Mouse (Mus musculus) induced T-regulatory cell, adult 2 months (primary cell): ENCODE data around the gene Cntnap2.

Experiments
- DNase-seq: peaks from one replicate; pipeline ENCODE4 v3.0.0-alpha.2; 2012; ENCODE audit warnings: low read depth

Cntnap2 gene

DNA sequence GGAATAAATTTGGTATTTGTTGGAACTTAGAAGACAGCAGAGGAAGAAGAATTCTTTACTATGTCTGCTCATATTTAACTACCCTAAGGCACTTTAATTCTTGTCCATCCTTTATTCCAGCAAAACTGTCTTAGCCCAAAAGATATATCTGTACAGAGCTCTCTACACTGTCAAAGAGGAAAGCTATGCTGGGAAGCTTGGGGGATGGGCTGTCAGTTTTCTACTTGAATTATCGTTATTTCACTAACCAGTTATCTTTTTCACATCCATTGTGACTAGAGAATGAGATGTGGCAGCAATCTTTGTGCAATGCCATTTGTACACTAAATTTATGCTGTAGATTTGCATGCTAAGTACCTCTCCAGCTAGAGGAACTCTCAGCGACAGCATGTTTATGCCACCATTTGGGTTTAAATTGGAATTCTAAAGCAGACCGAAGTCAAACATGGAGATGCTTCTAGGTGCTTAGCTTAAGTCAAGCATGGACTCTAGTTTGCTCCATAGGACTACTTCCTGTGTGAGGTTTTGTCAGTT is 268.9 kb downstream of the Cntnap2 start:
- no peak for DNase-seq

- no peak for DNase-seq
Measured at GRCm38 (mm10) chr6:45345396-45345795, 286.2 kb downstream of the Cntnap2 start.

GRCm38 (mm10) chr6:45345953-45346352 is 286.8 kb downstream of the Cntnap2 start:
- no peak for DNase-seq

DNA sequence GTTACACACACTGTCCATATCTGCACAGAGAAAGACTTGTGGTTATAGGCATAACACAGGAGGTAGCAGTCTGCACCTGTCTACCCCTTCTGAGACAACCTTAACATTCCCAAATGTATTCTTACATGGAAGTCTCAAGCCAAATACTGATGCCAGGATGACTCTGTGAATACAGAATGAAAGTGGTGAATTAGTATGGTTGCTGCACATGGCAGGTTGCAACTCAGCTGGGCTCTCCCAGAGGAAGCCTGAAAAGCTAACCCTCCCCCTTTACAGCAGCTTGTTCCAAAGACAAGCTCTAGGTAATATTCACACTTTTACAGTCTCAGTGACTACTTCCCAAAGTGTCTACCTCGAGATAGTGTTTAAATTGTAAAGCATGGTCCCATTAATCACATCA is 307.3 kb downstream of the Cntnap2 start:
- DNase-seq: no peak

GRCm38 (mm10) chr6:45381126-45381525 is 322.0 kb downstream of the Cntnap2 start:
- DNase-seq: no peak

DNA sequence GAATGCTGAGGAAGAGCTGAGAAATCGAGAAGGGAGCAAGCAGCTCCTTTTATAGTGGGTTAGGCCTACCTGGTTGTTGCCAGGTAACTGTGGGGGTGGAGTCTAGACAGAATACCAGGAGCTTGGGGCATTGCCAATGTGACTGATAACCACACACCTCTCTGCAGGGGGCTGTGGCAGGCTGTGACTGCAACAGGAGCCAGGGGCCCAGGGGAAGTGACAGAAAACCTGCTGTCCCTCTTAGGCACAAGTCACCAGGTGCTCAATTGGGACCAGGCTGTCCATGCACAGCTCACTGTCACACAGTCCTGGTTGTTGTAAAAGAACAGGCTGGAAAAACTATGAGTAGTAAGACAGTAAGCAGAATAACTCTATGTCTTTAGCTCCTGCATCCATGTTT is 329.9 kb downstream of the Cntnap2 start:
- no peak for DNase-seq

DNA sequence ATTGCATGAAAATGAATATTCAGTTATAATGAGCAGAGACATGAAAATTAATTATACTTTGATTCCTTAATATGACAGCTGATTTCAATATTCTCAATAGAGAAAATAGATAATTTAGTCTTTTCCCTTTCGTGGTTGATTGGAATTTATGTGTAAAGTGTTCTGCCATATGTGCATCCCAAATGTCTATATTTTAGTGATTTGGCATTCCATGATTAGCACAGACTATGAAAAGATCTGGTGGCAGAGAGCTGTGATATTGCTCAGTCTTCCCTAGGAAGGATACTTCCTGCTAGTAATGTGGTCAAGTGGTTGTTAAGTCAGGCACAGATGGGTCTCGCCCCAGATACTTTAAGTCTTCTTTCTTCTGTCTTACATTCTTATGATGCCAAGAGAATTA is 354.5 kb downstream of the Cntnap2 start:
- DNase-seq: no peak

- DNase-seq: no peak
Measured at GRCm38 (mm10) chr6:45455424-45455823, 396.3 kb downstream of the Cntnap2 start.

- no peak for DNase-seq
Measured at GRCm38 (mm10) chr6:45518221-45518620, 459.1 kb downstream of the Cntnap2 start.

GRCm38 (mm10) chr6:45536999-45537398 is 477.8 kb downstream of the Cntnap2 start:
- no peak for DNase-seq

DNA sequence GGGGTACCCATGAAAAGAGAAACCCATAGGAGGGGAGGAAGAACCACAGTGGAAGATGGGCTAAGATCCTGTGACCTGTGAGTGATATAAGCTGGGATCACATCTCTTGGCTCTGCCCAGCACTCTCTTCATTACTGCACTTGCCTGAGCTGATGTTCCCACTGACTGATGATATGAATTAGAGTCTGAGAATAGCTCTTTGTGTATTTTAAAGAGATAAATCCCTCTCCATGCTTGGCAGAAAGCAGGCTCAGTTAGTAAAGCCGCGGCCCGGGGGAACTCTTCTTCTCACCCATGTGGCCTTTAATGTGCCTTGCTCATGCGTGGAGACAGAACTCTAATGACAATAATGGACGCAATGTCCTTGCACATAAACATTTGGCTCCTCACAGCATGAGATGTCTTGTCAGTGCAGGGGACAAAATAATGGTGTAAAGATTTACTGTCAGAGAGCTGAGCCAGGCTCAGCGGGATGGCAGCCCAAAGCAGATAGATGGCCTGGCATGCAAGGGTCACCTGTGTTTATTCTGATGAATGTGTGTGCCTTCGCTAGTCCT is 485.2 kb downstream of the Cntnap2 start:
- no peak for DNase-seq

DNA sequence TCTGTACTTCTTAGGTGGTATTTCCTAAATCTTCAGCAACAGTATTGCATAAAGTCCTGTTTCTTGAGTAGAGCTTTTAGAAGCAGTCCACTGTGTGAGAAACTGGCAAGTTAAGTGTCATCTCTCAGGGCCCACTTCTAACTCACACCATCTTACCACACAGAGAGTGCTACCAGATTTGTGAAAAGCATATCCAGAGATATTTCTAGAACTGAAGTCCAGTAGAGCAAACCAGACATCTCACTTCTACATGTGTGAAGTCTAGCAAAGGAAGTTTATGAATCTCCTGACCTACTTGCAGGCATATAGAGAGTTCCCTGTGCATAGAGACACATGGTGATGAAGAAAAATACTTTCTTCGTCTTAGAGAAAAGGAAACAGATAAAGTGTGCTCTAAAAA is 500.6 kb downstream of the Cntnap2 start:
- DNase-seq: no peak

DNA sequence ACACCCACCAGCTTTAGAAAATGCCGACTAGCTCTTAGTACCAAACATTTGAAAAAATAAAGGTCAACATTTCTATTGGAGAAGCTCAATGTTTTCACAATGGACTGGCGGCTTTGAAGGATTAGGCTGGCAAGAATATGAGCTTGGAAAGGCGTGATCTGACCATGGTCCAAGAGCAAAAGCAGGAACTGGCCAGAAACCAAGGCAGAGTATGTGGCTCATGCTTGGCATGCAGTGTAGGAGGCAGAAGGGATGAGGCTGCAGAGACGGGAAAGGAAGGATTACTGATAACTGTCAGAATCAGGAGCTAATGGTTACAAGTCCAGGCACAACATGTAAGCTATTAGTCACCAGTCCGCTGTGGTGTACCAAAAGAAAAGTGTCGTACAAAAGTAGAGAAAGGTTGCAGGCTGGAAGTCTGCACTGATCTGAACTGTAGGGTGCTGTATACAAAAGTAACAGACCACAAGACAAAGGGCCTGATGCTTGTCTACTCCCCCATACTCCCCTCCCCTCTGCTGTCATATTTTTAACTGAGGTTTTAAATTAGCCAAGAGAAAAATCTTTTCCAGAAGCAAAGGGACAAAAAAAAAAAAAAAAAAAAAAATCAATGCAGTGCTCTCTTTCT is 525.4 kb downstream of the Cntnap2 start:
- no peak for DNase-seq

GRCm38 (mm10) chr6:45589084-45589483 is 529.9 kb downstream of the Cntnap2 start:
- DNase-seq: no peak

DNA sequence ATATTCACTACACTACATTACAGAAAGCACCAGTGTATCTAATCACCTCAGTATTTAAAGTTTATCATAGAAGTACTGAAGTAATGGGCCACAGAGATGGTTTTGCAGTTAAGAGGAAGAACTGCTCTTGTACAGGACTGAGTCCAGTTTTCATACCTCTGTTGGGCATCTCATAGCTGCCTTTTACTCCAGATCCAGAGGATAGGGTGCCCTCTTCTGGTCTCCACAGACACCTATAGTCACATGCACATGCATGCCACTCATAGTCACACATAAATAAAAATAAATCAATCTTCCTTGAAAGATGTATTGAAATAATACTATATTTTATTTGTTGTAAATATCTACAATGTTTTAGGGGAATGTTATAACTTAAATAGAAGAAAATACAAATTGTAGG is 587.9 kb downstream of the Cntnap2 start:
- DNase-seq: no peak

DNA sequence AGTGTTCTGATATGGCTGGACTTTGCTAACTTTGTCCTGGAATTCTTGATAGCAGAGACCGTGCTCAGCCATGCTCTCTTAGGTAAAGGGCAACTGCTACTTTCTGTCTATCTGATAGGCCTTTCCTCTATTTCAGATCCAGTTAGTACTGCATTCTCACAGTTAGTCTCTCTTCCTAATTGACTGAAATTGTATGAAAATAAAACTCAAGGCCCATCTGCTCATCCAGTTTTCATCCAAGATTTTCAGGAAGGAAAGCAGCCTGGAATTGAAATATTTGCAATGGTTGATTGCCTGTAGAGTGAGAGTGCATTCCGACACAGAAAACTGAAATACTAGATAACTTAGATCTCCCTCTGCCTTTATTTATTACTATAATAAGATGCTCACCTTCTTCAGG is 589.3 kb downstream of the Cntnap2 start:
- DNase-seq: no peak

GRCm38 (mm10) chr6:45700287-45700686 is 641.1 kb downstream of the Cntnap2 start:
- DNase-seq: no peak

DNA sequence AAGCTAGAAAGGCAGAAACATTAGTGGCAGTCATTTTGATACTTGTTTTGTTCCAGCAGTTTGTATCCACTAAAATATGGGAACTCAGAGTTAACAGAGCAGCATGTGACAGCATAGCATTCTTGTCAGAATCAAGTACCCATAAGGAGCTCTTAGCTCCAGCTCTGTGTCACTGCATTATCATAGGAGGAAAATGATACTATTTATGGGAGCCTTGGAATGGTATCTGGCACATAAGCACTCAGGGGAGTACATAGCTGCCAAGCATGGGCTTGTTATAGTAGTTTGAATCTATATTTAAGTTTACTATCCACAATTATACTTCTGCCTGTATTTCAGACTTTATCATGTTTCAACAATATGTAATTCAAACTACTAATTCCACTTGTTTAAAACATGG is 732.5 kb downstream of the Cntnap2 start:
- no peak for DNase-seq

- no peak for DNase-seq
Measured at GRCm38 (mm10) chr6:45841626-45842341, 782.6 kb downstream of the Cntnap2 start.

GRCm38 (mm10) chr6:45843736-45844135 is 784.6 kb downstream of the Cntnap2 start:
- DNase-seq: no peak

GRCm38 (mm10) chr6:45871409-45871992 is 812.3 kb downstream of the Cntnap2 start:
- DNase-seq: no peak

- DNase-seq: no peak
Measured at GRCm38 (mm10) chr6:45885486-45885885, 826.3 kb downstream of the Cntnap2 start.

DNA sequence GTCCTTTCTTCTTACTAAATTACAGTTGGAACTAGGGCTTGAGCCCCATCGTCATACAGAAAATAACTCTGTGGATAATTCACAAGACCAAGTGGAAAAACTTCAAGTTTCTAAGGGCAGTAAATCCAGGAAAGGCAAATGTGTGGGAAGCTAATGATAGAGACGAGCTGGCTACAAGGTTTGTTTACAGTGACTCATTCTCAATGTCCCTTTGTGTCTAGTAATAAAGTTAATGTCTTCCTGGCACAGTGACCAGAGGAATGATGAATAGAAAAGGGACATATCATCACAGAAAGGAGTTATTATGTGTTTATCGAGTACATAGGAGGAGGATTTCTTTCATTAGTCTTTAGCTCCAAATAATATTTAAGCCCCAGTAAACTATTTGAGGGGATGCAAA is 828.7 kb downstream of the Cntnap2 start:
- no peak for DNase-seq
